9 mouse cellular contexts compared by ENCODE assay signal in genomic region chr1:195241496-195241895, GRCm38 (mm10).
DNase-seq lines count a peak whose midpoint lies in the region; ATAC-seq lines count a peak whose summit lies in the region.
"Had no signal": no experiment of that assay in that cellular context is flagged by ENCODE, and none has a peak within 500 bp of the region (broad histone marks: within the 10 kb centered on the region; RNA-seq: fewer than 3 reads in every experiment).

No protein-coding gene starts in this region.

- no peaks in the 10 kb centered on the region for H3K4me1 ChIP-seq in hindbrain, embryonic 14.5 days (replicated peaks; ENCODE audit: control insufficient read depth, insufficient read depth, low read length)
- no peaks in the 10 kb centered on the region for H3K4me1 ChIP-seq in hindbrain, embryonic 12.5 days
- H3K4me1 ChIP-seq: embryonic facial prominence, embryonic 13.5 days had no signal

- intact Hi-C loops in left cerebral cortex, postnatal 25 days (cut with DNase I): no loop called here

- WGBS in hindbrain, embryonic 14.5 days: 5% methylated on average over 30 of the region's 30 CpGs
- 7% methylated on average over 30 of the region's 30 CpGs for WGBS in hindbrain, embryonic 12.5 days

- peak; percentile 100 for DNase-seq in hindbrain, embryonic 14.5 days (ENCODE audit: low spot score)
- DNase-seq in adrenal gland, adult 18-20 months (ENCODE audit: low spot score in 2 of 2): peak; percentile 100
- DNase-seq in embryo, embryonic 11.5 days (ENCODE audit: low read depth, low spot score): peak; percentile 100
- peak; percentile 100 for DNase-seq in heart, postnatal 4 days
- peak; percentile 99 to 100 for DNase-seq in left cerebral cortex, postnatal 25 days (ENCODE audit: low spot score in 2 of 2)
- peak; percentile 100 for DNase-seq in retina, embryonic 14.5 days (ENCODE audit: low spot score)
- peak; percentile 100 for DNase-seq in thymus, postnatal 4 days

- no peaks in the 10 kb centered on the region for H3K36me3 ChIP-seq in hindbrain, embryonic 14.5 days (replicated peaks; ENCODE audit: control insufficient read depth, insufficient read depth)
- no peaks in the 10 kb centered on the region for H3K36me3 ChIP-seq in hindbrain, embryonic 12.5 days
- H3K36me3 ChIP-seq: embryonic facial prominence, embryonic 13.5 days had no signal

- no peaks in the 10 kb centered on the region for H3K27me3 ChIP-seq in hindbrain, embryonic 14.5 days (ENCODE audit: control insufficient read depth, insufficient read depth, low read length)
- H3K27me3 ChIP-seq in hindbrain, embryonic 12.5 days: no peaks in the 10 kb centered on the region
- H3K27me3 ChIP-seq: embryonic facial prominence, embryonic 13.5 days had no signal

- no peak overlapping the region for H3K9ac ChIP-seq in hindbrain, embryonic 14.5 days
- no peak overlapping the region for H3K9ac ChIP-seq in hindbrain, embryonic 12.5 days
- H3K9ac ChIP-seq: embryonic facial prominence, embryonic 13.5 days had no signal

- no peaks in the 10 kb centered on the region for H3K9me3 ChIP-seq in hindbrain, embryonic 14.5 days (ENCODE audit: control insufficient read depth, low read length)
- no peaks in the 10 kb centered on the region for H3K9me3 ChIP-seq in hindbrain, embryonic 12.5 days (replicated peaks)
- H3K9me3 ChIP-seq: embryonic facial prominence, embryonic 13.5 days had no signal

- no peak overlapping the region for H3K4me3 ChIP-seq in hindbrain, embryonic 14.5 days (replicated peaks; ENCODE audit: low read length)
- H3K4me3 ChIP-seq in hindbrain, embryonic 12.5 days: no peak overlapping the region
- H3K4me3 ChIP-seq: embryonic facial prominence, embryonic 13.5 days had no signal

- no peak for ATAC-seq in hindbrain, embryonic 14.5 days (ENCODE audit: low FRiP score)
- ATAC-seq in hindbrain, embryonic 12.5 days (ENCODE audit: low FRiP score): no peak

- H3K4me2 ChIP-seq in hindbrain, embryonic 14.5 days (replicated peaks): no peak overlapping the region
- no peak overlapping the region for H3K4me2 ChIP-seq in hindbrain, embryonic 12.5 days (replicated peaks)
- H3K4me2 ChIP-seq: embryonic facial prominence, embryonic 13.5 days had no signal

- H3K27ac ChIP-seq in hindbrain, embryonic 14.5 days: no peak overlapping the region
- H3K27ac ChIP-seq in hindbrain, embryonic 12.5 days: no peak overlapping the region
- H3K27ac ChIP-seq: embryonic facial prominence, embryonic 13.5 days had no signal
